Mouse (Mus musculus): ENCODE data around the gene 3110082I17Rik. TPM values are rescaled to one million over a fixed set of nuclear protein-coding genes. Genes with fewer than 3 reads are reported as not detected.

3110082I17Rik gene
- polyA plus RNA-seq, 1 experiment from 2014 or later = 21.9 TPM

MicroRNAs encoded within 50 kb of the gene (microRNA counts, 519-probe panel; counts per million panel counts)
- microRNA mmu-miR-339-3p = 32.2 counts per million
- microRNA mmu-miR-339-5p = 32.2 counts per million

Small RNA genes within 50 kb of the gene (microRNA-seq; reads per million reads assigned to microRNA genes)
- gene Mir339 (ENCODE audit: borderline number of aligned reads) = 427 reads per million, percentile 78 among the genes with 10 or more reads in this experiment

Other genes with a start within 250 kb of the 3110082I17Rik start
- gene Get4, start 208.2 kb downstream of the 3110082I17Rik start, polyA plus RNA-seq (2014; fragmentation: Nextera tagmentation; extraction: Ambion mirVana) = 138 and 139 TPM in 2 replicates
- gene Adap1, start 134.9 kb downstream of the 3110082I17Rik start, polyA plus RNA-seq (2014; fragmentation: Nextera tagmentation; extraction: Ambion mirVana) = 1.4 and 2.5 TPM in 2 replicates
- 85.3 and 95.2 TPM in 2 replicates for gene Cox19, start 109.1 kb downstream of the 3110082I17Rik start, polyA plus RNA-seq (2014; fragmentation: Nextera tagmentation; extraction: Ambion mirVana)
- not detected in 2 replicates for gene Cyp2w1, start 107.9 kb downstream of the 3110082I17Rik start, polyA plus RNA-seq (2014; fragmentation: Nextera tagmentation; extraction: Ambion mirVana)
- gene Gpr146, start 82.8 kb downstream of the 3110082I17Rik start, polyA plus RNA-seq (2014; fragmentation: Nextera tagmentation; extraction: Ambion mirVana) = 7.2 and 7.5 TPM in 2 replicates
- gene C130050O18Rik, start 55.2 kb downstream of the 3110082I17Rik start, polyA plus RNA-seq (2014; fragmentation: Nextera tagmentation; extraction: Ambion mirVana) = 0.17 and 0.21 TPM in 2 replicates
- gene Gper1, start 37.4 kb downstream of the 3110082I17Rik start, polyA plus RNA-seq (2014; fragmentation: Nextera tagmentation; extraction: Ambion mirVana) = 0.57 and 0.72 TPM in 2 replicates
- gene Zfand2a, start 24.0 kb upstream of the 3110082I17Rik start, polyA plus RNA-seq (2014; fragmentation: Nextera tagmentation; extraction: Ambion mirVana) = 6.3 and 7.2 TPM in 2 replicates
- gene Uncx, start 83.0 kb upstream of the 3110082I17Rik start, polyA plus RNA-seq (2014; fragmentation: Nextera tagmentation; extraction: Ambion mirVana) = 0.09 TPM in 1 of 2 replicates, not detected in the other